Mouse (Mus musculus): ENCODE measurements at regions not wholly inside any gene's neighbourhood (a gene's known extent, or its start where the extent isn't known, plus 50 kb on each side); places are given as distances from the start of the nearest gene placed in this dataset.
"Not testable (repeated sequence)": the region's sequence is repeated elsewhere in the genome, so short reads cannot be mapped to it uniquely, and the experiment has no call there.

GRCm38 (mm10) chr4:114296380-114296779 is 110.1 kb upstream of the Trabd2b start:
- no peaks in the 10 kb centered on the region for H3K4me1 ChIP-seq
- H3K27me3 ChIP-seq, result no peaks in the 10 kb centered on the region
- no peak overlapping the region for H3K9ac ChIP-seq (replicated peaks)
- H3K9me3 ChIP-seq, result no peaks in the 10 kb centered on the region
- no peak overlapping the region for H3K4me2 ChIP-seq (replicated peaks)
- H3K4me3 ChIP-seq, result no peak overlapping the region
- no peak overlapping the region for H3K27ac ChIP-seq (replicated peaks)
- ATAC-seq (replicated peaks), result no peak
- H3K36me3 ChIP-seq, result no peaks in the 10 kb centered on the region

GRCm38 (mm10) chr4:114298517-114298916 is 108.0 kb upstream of the Trabd2b start:
- H3K27ac ChIP-seq (replicated peaks); H3K4me1 ChIP-seq; H3K9ac ChIP-seq (replicated peaks); H3K27me3 ChIP-seq; H3K4me2 ChIP-seq (replicated peaks); ATAC-seq (replicated peaks); H3K4me3 ChIP-seq; H3K9me3 ChIP-seq; H3K36me3 ChIP-seq: not testable (repeated sequence)
- WGBS, result 81% methylated on average over 1 of the region's 1 CpGs

- Histone ChIP-seq H3K4me2 (replicated peaks) (no peak overlapping the region), H3K36me3 (no peaks in the 10 kb centered on the region), H3K4me1 (no peaks in the 10 kb centered on the region), H3K9ac (replicated peaks) (no peak overlapping the region), H3K4me3 (no peak overlapping the region), H3K27me3 (no peaks in the 10 kb centered on the region), H3K27ac (replicated peaks) (no peak overlapping the region), H3K9me3 (no peaks in the 10 kb centered on the region)
- WGBS, result 34% methylated on average over 3 of the region's 3 CpGs
- ATAC-seq (replicated peaks), result 0 out of 2 replicates have a peak, but pooled peaks have one; percentile 13
These were observed 106.0 kb upstream of the Trabd2b start for GRCm38 (mm10) chr4:114300390-114301012.

GRCm38 (mm10) chr4:114304654-114305053 is 101.9 kb upstream of the Trabd2b start:
- Histone ChIP-seq H3K9me3 (no peaks in the 10 kb centered on the region), H3K9ac (replicated peaks) (no peak overlapping the region), H3K27ac (replicated peaks) (no peak overlapping the region), H3K27me3 (no peaks in the 10 kb centered on the region), H3K36me3 (no peaks in the 10 kb centered on the region), H3K4me1 (no peaks in the 10 kb centered on the region), H3K4me3 (no peak overlapping the region), H3K4me2 (replicated peaks) (no peak overlapping the region)
- 74% methylated on average over 1 of the region's 1 CpGs for WGBS
- no peak for ATAC-seq (replicated peaks)

- Histone ChIP-seq H3K9me3 (no peaks in the 10 kb centered on the region), H3K4me2 (replicated peaks) (no peak overlapping the region), H3K4me1 (no peaks in the 10 kb centered on the region), H3K27me3 (no peaks in the 10 kb centered on the region), H3K36me3 (no peaks in the 10 kb centered on the region), H3K9ac (replicated peaks) (no peak overlapping the region), H3K4me3 (no peak overlapping the region), H3K27ac (replicated peaks) (no peak overlapping the region)
- no peak for ATAC-seq (replicated peaks)
- 97% methylated on average over 1 of the region's 1 CpGs for WGBS
These were observed 99.0 kb upstream of the Trabd2b start for GRCm38 (mm10) chr4:114307491-114307890.

GRCm38 (mm10) chr4:114308518-114308917 is 98.0 kb upstream of the Trabd2b start:
- no peak for ATAC-seq (replicated peaks)
- H3K9me3 ChIP-seq, result no peaks in the 10 kb centered on the region
- no peaks in the 10 kb centered on the region for H3K4me1 ChIP-seq
- 13% methylated on average over 1 of the region's 1 CpGs for whole genome bisulfite sequencing
- no peak overlapping the region for H3K9ac ChIP-seq (replicated peaks)
- H3K36me3 ChIP-seq, result no peaks in the 10 kb centered on the region
- H3K4me2 ChIP-seq (replicated peaks), result no peak overlapping the region
- no peaks in the 10 kb centered on the region for H3K27me3 ChIP-seq
- no peak overlapping the region for H3K27ac ChIP-seq (replicated peaks)
- no peak overlapping the region for H3K4me3 ChIP-seq

DNA sequence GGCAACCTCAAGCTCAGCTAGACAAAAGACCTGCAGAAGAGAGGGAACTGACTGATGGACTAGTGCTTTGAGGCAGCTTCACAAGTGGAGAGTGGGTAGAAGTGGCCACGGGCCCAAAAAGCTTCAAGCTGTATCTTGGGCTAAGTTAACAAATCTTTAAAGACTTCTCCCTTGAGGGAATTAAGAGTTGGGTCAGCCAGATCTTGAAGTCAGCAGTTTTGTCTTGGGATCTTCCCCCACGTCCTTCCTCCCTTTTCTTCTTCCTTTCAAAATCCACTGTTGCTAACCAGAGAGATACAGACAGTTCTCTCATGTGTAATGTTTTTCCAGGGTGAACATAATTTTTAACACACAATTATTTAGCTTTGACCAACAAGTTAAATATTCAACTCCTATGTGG is 91.5 kb upstream of the Trabd2b start:
- WGBS, result 67% methylated on average over 2 of the region's 2 CpGs
- Histone ChIP-seq H3K27me3 (no peaks in the 10 kb centered on the region), H3K9ac (replicated peaks) (no peak overlapping the region), H3K9me3 (no peaks in the 10 kb centered on the region), H3K36me3 (no peaks in the 10 kb centered on the region), H3K4me3 (no peak overlapping the region), H3K4me2 (replicated peaks) (no peak overlapping the region), H3K4me1 (no peaks in the 10 kb centered on the region), H3K27ac (replicated peaks) (no peak overlapping the region)
- no peak for ATAC-seq (replicated peaks)

GRCm38 (mm10) chr4:114315556-114315955 is 91.0 kb upstream of the Trabd2b start:
- Histone ChIP-seq H3K4me1 (no peaks in the 10 kb centered on the region), H3K4me2 (replicated peaks) (no peak overlapping the region), H3K27me3 (no peaks in the 10 kb centered on the region), H3K4me3 (no peak overlapping the region), H3K27ac (replicated peaks) (no peak overlapping the region), H3K9ac (replicated peaks) (no peak overlapping the region), H3K9me3 (no peaks in the 10 kb centered on the region), H3K36me3 (no peaks in the 10 kb centered on the region)
- ATAC-seq (replicated peaks), result no peak
- 82% methylated on average over 2 of the region's 2 CpGs for WGBS

DNA sequence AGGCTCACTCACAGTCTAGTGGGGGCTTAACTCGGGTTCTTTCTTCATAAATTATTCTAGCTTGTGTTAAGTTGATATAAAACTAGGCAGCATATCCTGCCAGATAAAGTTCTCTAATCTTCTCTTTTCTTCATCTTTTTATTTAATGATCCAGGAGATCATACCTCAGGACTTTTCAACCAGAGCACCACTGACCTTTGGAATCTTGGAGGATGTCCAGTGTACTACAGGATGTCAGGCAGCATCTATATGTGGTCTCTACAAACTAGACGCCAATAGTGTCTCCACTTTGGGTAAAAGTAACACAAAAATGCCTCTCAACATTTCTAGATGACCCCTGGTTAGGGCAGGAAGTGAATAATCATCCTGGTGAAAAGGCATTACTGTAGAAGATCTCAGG is 89.4 kb upstream of the Trabd2b start:
- ATAC-seq (replicated peaks), result no peak
- no peaks in the 10 kb centered on the region for H3K36me3 ChIP-seq
- H3K4me2 ChIP-seq (replicated peaks), result no peak overlapping the region
- H3K9ac ChIP-seq (replicated peaks), result no peak overlapping the region
- H3K27me3 ChIP-seq, result no peaks in the 10 kb centered on the region
- H3K9me3 ChIP-seq, result no peaks in the 10 kb centered on the region
- no peak overlapping the region for H3K27ac ChIP-seq (replicated peaks)
- H3K4me3 ChIP-seq, result no peak overlapping the region
- WGBS, result 81% methylated on average over 2 of the region's 2 CpGs
- no peaks in the 10 kb centered on the region for H3K4me1 ChIP-seq

DNA sequence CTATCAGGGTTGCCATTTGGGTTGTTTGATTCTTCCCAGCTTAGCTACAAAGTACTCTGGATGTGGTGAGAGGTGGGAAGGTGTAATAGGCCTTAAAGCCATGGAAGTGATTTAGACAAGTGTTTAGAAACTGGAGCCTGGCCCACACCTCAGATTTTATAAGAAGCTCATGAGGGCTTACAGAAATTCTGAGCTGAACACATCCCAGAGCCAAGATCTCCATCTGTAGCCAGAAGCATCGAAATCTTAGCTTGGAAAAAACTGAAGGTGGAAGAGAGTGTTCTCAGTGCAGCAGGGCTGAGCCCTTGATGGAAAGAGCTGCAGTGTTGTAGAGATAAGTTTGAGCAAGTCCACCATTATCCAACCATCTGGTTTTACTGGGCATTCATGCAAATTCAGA is 86.4 kb upstream of the Trabd2b start:
- H3K36me3 ChIP-seq, result no peaks in the 10 kb centered on the region
- no peaks in the 10 kb centered on the region for H3K4me1 ChIP-seq
- no peak overlapping the region for H3K4me3 ChIP-seq
- no peak overlapping the region for H3K9ac ChIP-seq (replicated peaks)
- H3K27me3 ChIP-seq, result no peaks in the 10 kb centered on the region
- 50% methylated on average over 1 of the region's 1 CpGs for WGBS
- ATAC-seq (replicated peaks), result no peak
- H3K4me2 ChIP-seq (replicated peaks), result no peak overlapping the region
- no peaks in the 10 kb centered on the region for H3K9me3 ChIP-seq
- H3K27ac ChIP-seq (replicated peaks), result no peak overlapping the region

- H3K36me3 ChIP-seq, result no peaks in the 10 kb centered on the region
- no peaks in the 10 kb centered on the region for H3K4me1 ChIP-seq
- H3K27me3 ChIP-seq, result no peaks in the 10 kb centered on the region
- no peak overlapping the region for H3K4me3 ChIP-seq
- no peak overlapping the region for H3K27ac ChIP-seq (replicated peaks)
- no peaks in the 10 kb centered on the region for H3K9me3 ChIP-seq
- no peak overlapping the region for H3K9ac ChIP-seq (replicated peaks)
- WGBS, result 86% methylated on average over 3 of the region's 3 CpGs
- H3K4me2 ChIP-seq (replicated peaks), result no peak overlapping the region
- no peak for ATAC-seq (replicated peaks)
These were observed 84.8 kb upstream of the Trabd2b start for GRCm38 (mm10) chr4:114321516-114322339.

GRCm38 (mm10) chr4:114329978-114330377 is 76.5 kb upstream of the Trabd2b start:
- ATAC-seq (replicated peaks), result no peak
- Histone ChIP-seq H3K36me3 (no peaks in the 10 kb centered on the region), H3K27me3 (no peaks in the 10 kb centered on the region), H3K9me3 (no peaks in the 10 kb centered on the region), H3K4me3 (no peak overlapping the region), H3K4me2 (replicated peaks) (no peak overlapping the region), H3K9ac (replicated peaks) (no peak overlapping the region), H3K27ac (replicated peaks) (no peak overlapping the region), H3K4me1 (no peaks in the 10 kb centered on the region)
- 84% methylated on average over 1 of the region's 1 CpGs for WGBS

GRCm38 (mm10) chr4:114331161-114331560 is 75.4 kb upstream of the Trabd2b start:
- H3K4me1 ChIP-seq, result no peaks in the 10 kb centered on the region
- WGBS, result 73% methylated on average over 3 of the region's 3 CpGs
- no peak overlapping the region for H3K4me2 ChIP-seq (replicated peaks)
- no peak overlapping the region for H3K27ac ChIP-seq (replicated peaks)
- H3K9ac ChIP-seq (replicated peaks), result no peak overlapping the region
- no peaks in the 10 kb centered on the region for H3K36me3 ChIP-seq
- H3K9me3 ChIP-seq, result no peaks in the 10 kb centered on the region
- no peak overlapping the region for H3K4me3 ChIP-seq
- no peak for ATAC-seq (replicated peaks)
- H3K27me3 ChIP-seq, result no peaks in the 10 kb centered on the region
